Mouse (Mus musculus) heart, adult 2 months (tissue): Measurements from ENCODE around the gene Sim1.

Experiments used
- CTCF ChIP-seq: fragments of 200-600 bp; IDR thresholded peaks from 2 replicates; pipeline ENCODE4 v1.8.1; 2022; ENCODE audit warnings: antibody characterized with exemption, mild to moderate bottlenecking, moderate library complexity
- EP300 ChIP-seq: fragments of 200-500 bp; IDR thresholded peaks from 2 replicates; pipeline ENCODE4 v1.6.1; 2011; ENCODE audit warnings: low read depth, low read length, control low read depth; ENCODE audit not compliant: insufficient read depth
- POLR2A ChIP-seq: fragments of 200-500 bp; IDR thresholded peaks from 2 replicates; pipeline ENCODE4 v1.6.1; 2011; ENCODE audit warnings: mild to moderate bottlenecking, low read depth, low read length, control low read depth; ENCODE audit not compliant: insufficient read depth

DNA sequence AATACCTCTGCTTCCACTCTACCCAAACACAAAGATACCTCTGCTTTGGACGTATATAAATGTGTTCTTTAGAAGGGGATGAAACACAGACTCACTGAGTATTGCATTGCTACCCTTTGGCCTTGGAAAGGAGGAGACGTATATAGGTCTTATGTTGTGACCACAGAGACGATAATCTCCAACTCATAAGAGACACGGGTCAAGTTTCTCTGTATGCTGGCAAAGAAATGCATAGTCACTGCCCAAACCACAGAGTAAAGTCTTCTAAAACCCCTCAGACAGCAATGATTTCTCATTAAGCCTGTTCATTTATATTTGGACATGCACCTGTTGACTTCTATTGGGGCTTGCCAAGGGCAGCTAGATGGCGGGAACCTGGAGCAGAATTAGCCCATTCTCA is 17.6 kb upstream of the Sim1 start:
- TF ChIP-seq CTCF (no peak), POLR2A (no peak), EP300 (no peak)
